Mouse (Mus musculus) fibroblast of lung, adult 2 months (primary cell): ENCODE data around the gene Rrbp1.

Source experiments
- DNase-seq: peaks from one replicate; pipeline ENCODE4 v3.0.0-alpha.2; 2011; ENCODE audit warnings: low read depth

The Rrbp1 gene

DNA sequence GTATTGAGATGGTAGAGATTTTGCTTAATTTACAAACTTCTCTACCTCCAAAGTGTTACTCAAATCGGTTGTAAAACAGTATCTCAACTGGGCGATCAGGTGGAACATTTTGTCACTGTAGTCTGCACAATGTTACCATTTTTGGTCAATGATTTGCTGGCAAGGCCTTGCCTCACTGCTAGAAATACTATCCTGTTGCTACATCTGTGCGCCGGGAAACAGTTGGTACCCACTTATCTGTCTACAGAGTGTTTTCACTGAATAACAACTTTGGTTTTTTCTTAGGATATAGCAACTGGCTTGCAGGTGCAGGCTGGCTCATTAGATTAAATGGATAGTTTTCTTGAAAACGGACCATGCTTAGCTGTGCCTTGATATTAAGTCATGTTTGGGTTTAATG lies 94.8 kb downstream of the Rrbp1 start:
- no peak for DNase-seq

DNA sequence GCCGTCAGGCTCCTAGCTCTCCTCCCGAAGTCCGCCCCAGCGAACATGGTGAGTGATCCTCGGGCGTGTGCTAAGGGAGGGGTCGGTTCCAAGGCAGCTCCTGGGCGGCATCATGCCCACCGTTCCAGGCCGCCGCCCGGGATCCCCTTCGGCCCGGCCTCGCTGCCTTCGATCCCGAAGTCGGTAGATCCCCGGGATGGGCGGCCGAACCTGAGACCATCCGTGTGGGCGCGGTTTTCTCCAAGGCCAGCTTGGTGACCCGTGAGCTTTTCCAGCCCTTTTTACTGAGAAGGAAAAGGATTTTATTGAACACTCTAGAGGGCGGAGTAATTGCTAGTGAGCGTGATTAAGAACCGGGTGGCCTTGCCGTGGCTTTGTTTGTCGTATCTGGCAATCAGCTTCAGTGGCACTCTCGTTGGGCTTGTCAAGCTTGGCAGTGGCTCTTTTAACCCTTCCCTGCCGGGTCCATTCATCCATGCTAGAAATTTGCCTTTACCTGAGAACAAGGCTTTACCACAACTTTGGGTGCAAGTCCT lies 95.4 kb downstream of the Rrbp1 start:
- no peak for DNase-seq

DNA sequence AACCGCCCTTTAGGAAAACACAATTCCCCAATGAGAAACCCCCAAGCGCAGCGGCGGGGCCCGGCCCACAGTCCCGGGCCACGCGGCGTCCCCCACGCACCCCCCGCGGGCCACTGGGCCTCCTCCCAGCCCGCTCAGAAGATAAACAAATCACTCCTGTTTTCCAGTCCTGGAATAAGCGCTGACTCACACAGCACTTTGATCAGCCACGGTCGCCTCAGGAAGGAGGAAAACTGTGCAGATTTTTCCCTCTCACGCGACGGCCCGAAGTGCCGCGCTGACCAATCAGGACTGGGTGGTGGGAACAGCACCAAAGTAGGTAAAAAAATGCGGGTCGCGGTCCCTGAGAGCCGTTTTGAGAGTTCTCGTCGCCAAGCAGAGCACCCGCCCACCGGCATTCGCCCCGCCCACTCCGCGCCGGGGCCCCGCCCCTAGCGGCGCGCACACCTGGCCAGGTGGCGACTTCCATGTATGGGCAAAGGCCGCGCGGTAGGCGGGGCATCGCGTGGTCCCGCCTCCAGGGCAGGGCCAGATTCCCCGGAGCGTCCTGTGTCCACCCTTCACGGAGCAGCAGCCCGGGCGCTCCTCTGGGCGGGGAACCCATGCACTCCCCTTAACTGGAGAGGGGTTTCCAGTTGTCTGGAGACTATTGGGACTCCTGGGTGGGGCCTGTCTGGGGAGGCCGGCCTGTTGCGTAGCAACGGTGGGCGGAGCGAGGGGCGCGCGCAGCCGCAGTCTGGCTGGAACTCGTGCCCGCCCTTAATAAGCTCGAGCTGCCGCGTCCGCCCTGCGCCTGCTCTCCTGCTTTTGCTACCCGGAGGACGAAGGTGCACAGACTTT lies 96.1 kb downstream of the Rrbp1 start, which contains the start of gene Dstn:
TSS of gene Dstn (plus strand) at position 561 of the 840 bp plus-strand sequence.
- peak; percentile 92 for DNase-seq

DNA sequence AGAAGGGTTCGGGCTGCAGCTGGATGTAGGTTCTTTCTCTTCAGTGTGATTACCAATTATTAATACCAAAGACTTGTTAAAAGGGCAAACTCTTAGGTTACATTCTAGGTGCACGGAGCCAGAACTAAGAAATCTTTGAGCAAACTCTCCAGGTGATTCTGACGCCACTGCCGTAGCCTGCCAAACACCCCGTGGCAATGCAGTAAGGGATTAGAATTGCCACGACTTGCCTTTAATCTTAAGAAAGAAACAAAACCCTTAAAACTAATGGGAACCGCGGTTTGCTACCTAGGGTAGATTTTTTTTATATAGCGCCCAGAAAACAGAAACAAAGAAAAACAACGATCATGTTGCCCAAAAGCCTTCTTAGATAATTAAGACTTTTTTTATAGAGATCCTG lies 96.8 kb downstream of the Rrbp1 start:
- no peak for DNase-seq

DNA sequence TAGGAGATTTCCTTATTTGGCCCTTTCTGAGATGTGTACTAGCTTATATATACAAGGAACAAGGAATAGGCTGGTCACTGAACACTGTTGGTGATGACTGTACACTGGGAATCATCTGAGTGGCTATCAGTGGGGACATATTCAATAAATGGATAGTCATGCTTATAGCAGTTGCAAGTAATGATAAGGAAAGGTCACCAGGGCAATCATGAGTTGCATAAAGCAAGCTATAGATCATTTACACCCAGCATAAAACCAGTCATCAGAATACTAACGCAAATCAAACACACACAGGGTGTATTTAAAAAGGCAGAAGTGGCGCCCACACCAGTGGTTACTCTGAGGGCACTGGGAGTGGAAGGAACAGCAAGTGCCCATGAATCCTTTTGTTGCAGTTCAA lies 98.9 kb downstream of the Rrbp1 start:
- DNase-seq = no peak

DNA sequence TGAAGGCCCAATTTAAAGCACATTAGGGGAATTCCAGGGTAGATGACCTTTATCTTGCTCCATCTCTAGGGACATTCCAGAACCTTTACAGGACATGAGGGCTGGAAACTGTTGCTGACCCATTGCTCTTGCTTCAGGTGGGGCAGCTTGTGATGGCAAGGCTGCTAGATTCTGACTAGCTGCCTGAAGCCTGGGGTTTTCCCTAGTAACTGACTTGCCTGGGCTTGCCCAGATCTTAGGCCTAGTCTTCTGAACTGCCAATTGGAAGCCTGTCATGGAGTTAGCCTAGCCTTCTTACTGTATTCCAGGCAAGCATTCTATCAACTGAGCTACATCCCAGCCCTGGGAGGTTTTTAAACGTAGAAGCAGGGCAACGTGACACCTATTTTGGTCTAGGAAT lies 101.8 kb downstream of the Rrbp1 start:
- DNase-seq = no peak

DNA sequence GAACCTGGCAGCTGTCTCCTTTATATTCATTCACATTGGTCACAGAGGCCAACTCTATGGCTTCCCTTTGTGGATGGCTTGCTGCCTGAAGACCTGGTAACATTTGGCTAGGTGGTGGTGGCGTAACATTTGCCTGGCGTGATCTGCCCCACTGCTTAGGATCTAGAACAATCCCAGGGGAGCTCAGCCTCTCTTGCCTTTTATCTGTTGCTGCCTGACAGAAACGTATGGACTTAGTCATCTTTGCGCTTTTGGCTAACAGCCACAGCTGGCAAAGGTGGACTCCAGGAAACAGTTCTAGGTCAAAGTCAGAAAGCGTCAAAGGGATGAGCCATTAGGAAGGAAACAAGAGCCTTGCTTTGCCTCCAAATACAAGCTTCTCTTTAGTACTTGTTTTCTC lies 106.2 kb downstream of the Rrbp1 start:
- no peak for DNase-seq

DNA sequence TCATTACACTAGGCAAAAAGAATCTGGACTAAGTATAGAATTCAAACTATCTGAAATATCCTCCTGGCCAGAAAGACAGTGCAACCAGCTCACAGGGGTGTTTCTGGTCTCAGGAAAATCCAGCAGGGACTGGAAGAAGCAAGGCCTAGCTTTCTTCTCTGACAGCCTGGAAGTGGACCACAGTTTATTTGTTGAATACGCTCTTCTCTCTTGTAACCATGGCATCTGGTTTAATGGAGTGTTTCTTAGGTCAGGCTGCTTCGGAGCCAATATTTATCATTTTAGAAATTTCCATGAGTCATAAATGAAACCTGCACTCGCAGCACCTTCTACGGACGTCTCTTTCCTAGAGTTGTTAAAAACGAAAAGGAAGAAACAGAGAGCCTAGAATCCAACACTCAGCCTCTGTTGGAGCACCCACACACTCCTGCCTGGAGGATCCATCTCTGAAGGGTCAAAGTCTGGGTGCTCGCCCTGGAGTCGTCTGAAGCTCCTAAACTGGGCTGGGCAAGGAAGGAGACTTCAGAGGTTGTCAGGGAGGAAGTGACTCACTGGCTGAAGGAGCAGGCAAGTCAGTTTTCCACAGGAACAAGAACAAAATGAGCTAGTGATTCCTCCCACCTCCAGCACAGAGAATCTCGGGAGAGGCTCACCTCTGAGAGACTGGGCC lies 107.6 kb downstream of the Rrbp1 start:
- peak; percentile 65 for DNase-seq

DNA sequence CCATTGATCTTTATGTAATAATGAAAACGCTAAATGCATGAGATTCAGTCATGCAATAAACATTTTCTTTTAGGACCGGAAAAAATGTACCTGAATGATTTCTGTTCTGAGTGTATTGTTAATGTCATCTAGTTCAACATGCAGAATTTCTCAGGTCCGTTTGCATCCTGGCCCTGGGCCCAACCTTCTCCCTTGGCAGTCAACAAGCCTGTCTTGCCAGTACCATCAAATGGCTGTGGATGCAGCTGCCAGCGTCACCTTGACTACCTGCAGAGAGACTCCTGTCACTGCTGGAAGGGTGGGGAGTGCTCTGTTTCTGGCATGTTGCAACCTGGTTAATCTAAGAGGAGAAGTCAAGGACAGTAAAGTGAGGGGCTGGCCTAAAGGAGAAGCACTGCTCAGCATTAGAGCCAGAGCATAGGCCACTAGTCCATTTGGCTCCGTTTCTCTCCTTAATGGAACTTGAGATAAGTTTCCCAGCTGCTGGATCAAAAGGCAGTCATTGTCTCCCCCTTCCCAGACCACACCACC lies 110.2 kb downstream of the Rrbp1 start:
- no peak for DNase-seq

DNA sequence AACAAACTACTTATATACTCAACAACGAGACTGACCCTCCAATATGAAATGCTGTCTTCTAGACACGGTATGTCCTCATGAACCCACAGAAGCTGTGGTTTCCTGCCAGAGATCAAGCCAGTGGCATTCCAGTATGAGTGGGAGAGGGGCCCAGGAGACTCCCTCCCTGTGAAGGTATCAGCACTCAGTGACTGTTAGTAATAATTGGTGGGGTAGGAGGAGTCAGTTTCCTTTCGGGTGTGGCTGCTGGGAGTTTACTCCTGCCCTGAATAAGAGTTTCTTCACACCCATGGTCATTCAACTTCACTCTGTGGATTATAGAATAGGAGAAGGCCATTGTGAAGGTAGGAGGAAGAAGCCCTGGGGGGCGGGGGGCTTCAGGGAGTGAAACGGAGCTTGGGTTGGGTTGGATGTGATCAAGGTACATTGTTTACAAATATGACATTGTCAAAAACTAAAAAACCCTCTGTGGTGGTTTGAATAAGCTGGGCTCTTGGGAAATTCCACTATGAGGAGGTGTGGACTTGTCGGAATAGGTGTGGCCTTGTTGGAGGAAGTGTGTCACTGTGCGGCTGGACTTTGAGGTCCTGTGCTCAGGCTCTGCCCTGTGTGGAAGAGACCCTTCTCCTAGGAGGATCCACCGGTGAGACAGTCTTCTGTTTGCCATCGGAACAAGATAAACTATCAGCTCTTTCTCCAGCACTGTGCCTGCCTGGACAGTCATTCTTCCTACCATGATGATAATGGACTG lies 111.4 kb downstream of the Rrbp1 start:
- DNase-seq = no peak
